Mouse (Mus musculus) heart, adult 2 months (tissue): ENCODE measurements around the gene Spint5.

Experiments
- CTCF ChIP-seq: fragments of 200-600 bp; IDR thresholded peaks from 2 replicates; pipeline ENCODE4 v1.8.1; 2022; ENCODE audit warnings: antibody characterized with exemption, mild to moderate bottlenecking, moderate library complexity
- EP300 ChIP-seq: fragments of 200-500 bp; IDR thresholded peaks from 2 replicates; pipeline ENCODE4 v1.6.1; 2011; ENCODE audit warnings: low read depth, low read length, control low read depth; ENCODE audit not compliant: insufficient read depth
- POLR2A ChIP-seq: fragments of 200-500 bp; IDR thresholded peaks from 2 replicates; pipeline ENCODE4 v1.6.1; 2011; ENCODE audit warnings: mild to moderate bottlenecking, low read depth, low read length, control low read depth; ENCODE audit not compliant: insufficient read depth

- TF ChIP-seq CTCF (no peak), POLR2A (no peak), EP300 (no peak)
Measured at GRCm38 (mm10) chr2:164744987-164745386, 29.9 kb downstream of the Spint5 start.
